Mouse (Mus musculus): Measurements from ENCODE around the gene Asb2. TPM values are rescaled to one million over a fixed set of nuclear protein-coding genes. Genes with fewer than 3 reads are reported as not detected.

Asb2 gene
- polyA plus RNA-seq, 1 experiment from 2014 or later = 0.77 TPM

DNA sequence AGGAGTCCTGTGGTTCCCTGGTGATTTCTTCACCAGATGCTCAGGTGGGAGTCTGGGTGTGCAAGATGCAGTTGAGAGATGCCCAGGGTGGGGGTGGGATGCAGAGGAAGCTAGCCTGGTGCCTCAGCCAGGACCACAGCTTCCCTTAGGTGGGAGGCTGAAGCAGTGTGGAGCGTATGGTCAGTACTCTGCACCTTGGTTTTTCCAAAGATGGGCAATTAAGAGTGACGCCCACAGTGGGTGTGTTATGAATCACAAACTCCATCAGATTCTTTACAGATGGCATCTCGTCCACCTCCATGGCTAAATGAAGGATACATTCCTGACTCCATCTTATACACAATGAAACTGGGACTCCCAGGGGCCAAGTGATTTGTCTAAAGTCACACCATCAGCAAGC, 83.6 kb downstream of the Asb2 start:
- H3K27ac ChIP-seq (ENCODE audit: low read length) = no peak overlapping the region
- 87% methylated on average over 3 of the region's 3 CpGs for WGBS
- ATAC-seq = no peak

More for the DNA sequence above, 83.6 kb downstream of the Asb2 start:
- Histone ChIP-seq H3K9ac (replicated peaks; ENCODE audit: low read depth, low read length) (no peak overlapping the region), H3K4me3 (replicated peaks; ENCODE audit: low read length) (no peak overlapping the region), H3K9me3 (ENCODE audit: control insufficient read depth, low read length) (no peaks in the 10 kb centered on the region), H3K36me3 (ENCODE audit: control insufficient read depth, insufficient read depth) (no peaks in the 10 kb centered on the region), H3K4me2 (ENCODE audit: low read length) (no peak overlapping the region), H3K27me3 (replicated peaks; ENCODE audit: control insufficient read depth, insufficient read depth, low read length) (no peaks in the 10 kb centered on the region), H3K4me1 (replicated peaks; ENCODE audit: control insufficient read depth, insufficient read depth, low read length) (no peaks in the 10 kb centered on the region)

Other genes starting within 250 kb of the Asb2 start
- 0.25 TPM in 1 of 2 replicates, not detected in the other for gene Prima1, start 113.9 kb downstream of the Asb2 start, polyA plus RNA-seq (2015; fragmentation: Nextera tagmentation; extraction: Ambion mirVana)
- gene Fam181a, start 45.0 kb downstream of the Asb2 start, polyA plus RNA-seq (2015; fragmentation: Nextera tagmentation; extraction: Ambion mirVana) = 2.5 and 3.0 TPM in 2 replicates
- gene Otub2, start 32.7 kb upstream of the Asb2 start, polyA plus RNA-seq (2015; fragmentation: Nextera tagmentation; extraction: Ambion mirVana) = 23.8 TPM in 2 replicates
- gene 9330161L09Rik, start 51.8 kb upstream of the Asb2 start, polyA plus RNA-seq (2015; fragmentation: Nextera tagmentation; extraction: Ambion mirVana) = 1.1 and 1.4 TPM in 2 replicates
- 128 and 136 TPM in 2 replicates for gene Ddx24, start 69.8 kb upstream of the Asb2 start, polyA plus RNA-seq (2015; fragmentation: Nextera tagmentation; extraction: Ambion mirVana)
- gene Ifi27, start 78.2 kb upstream of the Asb2 start, polyA plus RNA-seq (2015; fragmentation: Nextera tagmentation; extraction: Ambion mirVana) = 8.4 and 11.4 TPM in 2 replicates
- gene Ifi27l2a, start 87.7 kb upstream of the Asb2 start, polyA plus RNA-seq (2015; fragmentation: Nextera tagmentation; extraction: Ambion mirVana) = 1.2 and 1.9 TPM in 2 replicates
- not detected in 2 replicates for gene Ifi27l2b, start 101.2 kb upstream of the Asb2 start, polyA plus RNA-seq (2015; fragmentation: Nextera tagmentation; extraction: Ambion mirVana)
- 1.7 and 2.4 TPM in 2 replicates for gene Ppp4r4, start 176.3 kb upstream of the Asb2 start, polyA plus RNA-seq (2015; fragmentation: Nextera tagmentation; extraction: Ambion mirVana)